Mouse (Mus musculus): ENCODE measurements at regions not wholly inside any gene's neighbourhood (a gene's known extent, or its start where the extent isn't known, plus 50 kb on each side); places are given as distances from the start of the nearest gene placed in this dataset.
A peak's percentile ranks its signal among the peaks of the same experiment; 100 is the strongest.

DNA sequence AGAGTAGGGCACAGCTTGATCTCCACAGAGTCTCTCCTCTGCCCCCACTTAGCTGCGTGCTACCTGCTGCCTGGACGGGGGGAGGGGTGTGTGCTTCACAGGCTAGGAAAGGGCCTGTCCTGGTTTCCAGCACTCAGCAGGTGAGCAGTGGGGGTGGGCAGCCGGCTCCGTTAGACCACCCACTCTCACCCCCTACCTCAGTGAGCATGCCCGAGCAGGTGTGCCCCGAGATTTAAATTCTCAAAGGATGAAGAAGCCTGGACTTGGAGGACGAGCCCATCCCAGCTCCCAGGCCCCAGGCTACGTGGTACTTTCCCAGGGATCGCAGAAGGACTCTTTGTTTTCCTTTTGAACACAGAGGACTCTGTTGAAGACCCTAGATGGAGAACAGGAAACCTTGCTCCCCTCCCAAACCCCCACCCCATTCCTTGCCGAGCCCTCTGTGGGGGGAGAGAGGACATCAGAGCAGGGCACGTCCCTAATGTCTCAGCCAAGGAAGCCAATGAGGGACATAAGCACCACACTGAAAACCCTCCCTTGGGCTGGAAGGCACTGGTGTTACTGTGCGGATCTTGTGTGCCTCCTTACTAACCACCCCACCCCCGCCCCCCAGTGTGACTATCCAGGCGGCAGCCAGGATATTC is 161.5 kb downstream of the Rpl14 start:
- Histone ChIP-seq H3K4me3 (ENCODE audit: low read depth, low read length) (no peak overlapping the region), H3K27ac (ENCODE audit: insufficient read depth, low read length) (peak overlapping the region; percentile 85), H3K9ac (ENCODE audit: low read depth, poor library complexity, severe bottlenecking) (peak overlapping the region; percentile 30; the same call in 1 of the 2 replicates), H3K36me3 (ENCODE audit: control insufficient read depth, insufficient read depth, low read length, poor library complexity, severe bottlenecking) (no peaks in the 10 kb centered on the region), H3K27me3 (ENCODE audit: control insufficient read depth, insufficient read depth, low read length, poor library complexity, severe bottlenecking) (no peaks in the 10 kb centered on the region), H3K4me1 (ENCODE audit: control insufficient read depth, insufficient read depth, low read length) (peaks cover 7% of the 10 kb centered on the region), H3K9me3 (replicated peaks; ENCODE audit: control insufficient read depth, insufficient read depth, low read length, poor library complexity, severe bottlenecking) (no peaks in the 10 kb centered on the region)
- peak; percentile 98 for TF ChIP-seq EP300 (IDR thresholded peaks at IDR 0.05; ENCODE audit: insufficient read depth, low read depth, low read length)
- TF ChIP-seq POLR2A (IDR thresholded peaks at IDR 0.05; ENCODE audit: insufficient read depth, low read length) = no peak
- TF ChIP-seq CTCF (IDR thresholded peaks at IDR 0.05; ENCODE audit: low read depth, low read length) = no peak

DNA sequence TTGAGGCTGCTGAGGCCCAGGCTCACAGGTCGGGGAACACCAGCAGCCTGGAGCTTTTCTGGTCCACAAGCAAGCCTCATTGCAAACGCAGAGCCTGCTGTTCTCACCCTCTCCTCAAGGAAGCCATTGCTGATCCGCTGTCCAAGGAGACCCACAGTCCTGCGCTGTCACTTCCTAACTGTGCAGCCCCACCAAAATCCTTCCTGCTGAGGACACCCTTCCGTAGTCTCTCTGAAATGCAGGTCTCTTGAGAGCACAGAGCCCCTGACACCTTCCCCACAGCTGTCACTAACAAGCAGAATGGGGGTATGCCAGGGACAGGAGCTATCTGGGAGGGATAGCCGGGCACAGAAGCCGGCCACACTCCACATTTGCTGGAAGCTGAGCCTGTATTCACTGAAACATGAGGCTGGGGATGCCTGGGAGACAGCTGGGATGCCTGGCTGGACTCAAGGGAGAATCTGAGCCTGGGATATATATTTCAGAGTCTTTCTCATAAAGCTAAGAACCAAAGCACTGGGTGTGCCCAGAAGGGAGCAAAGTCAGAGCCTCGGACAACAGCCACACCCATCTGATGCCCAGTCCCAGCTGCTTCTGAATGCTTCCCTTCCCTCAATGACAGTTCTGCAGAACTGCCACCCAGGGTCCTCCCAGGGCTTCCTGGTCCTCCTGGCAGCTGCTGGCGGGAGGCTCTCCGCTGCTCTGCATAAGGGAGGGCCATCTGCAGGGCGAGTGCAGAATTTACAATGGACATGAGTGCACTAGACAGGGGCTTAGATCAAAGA is 162.6 kb downstream of the Rpl14 start:
- Histone ChIP-seq H3K27ac (ENCODE audit: insufficient read depth, low read length) (peak overlapping the region; percentile 83), H3K9ac (ENCODE audit: low read depth, poor library complexity, severe bottlenecking) (0 out of 2 replicates have a peak overlapping the region, but pooled peaks have one; percentile 30), H3K9me3 (replicated peaks; ENCODE audit: control insufficient read depth, insufficient read depth, low read length, poor library complexity, severe bottlenecking) (no peaks in the 10 kb centered on the region), H3K27me3 (ENCODE audit: control insufficient read depth, insufficient read depth, low read length, poor library complexity, severe bottlenecking) (no peaks in the 10 kb centered on the region), H3K36me3 (ENCODE audit: control insufficient read depth, insufficient read depth, low read length, poor library complexity, severe bottlenecking) (no peaks in the 10 kb centered on the region), H3K4me1 (ENCODE audit: control insufficient read depth, insufficient read depth, low read length) (peaks cover 7% of the 10 kb centered on the region), H3K4me3 (ENCODE audit: low read depth, low read length) (no peak overlapping the region)
- TF ChIP-seq EP300 (IDR thresholded peaks at IDR 0.05; ENCODE audit: insufficient read depth, low read depth, low read length) (no peak), CTCF (IDR thresholded peaks at IDR 0.05; ENCODE audit: low read depth, low read length) (no peak), POLR2A (IDR thresholded peaks at IDR 0.05; ENCODE audit: insufficient read depth, low read length) (no peak)

DNA sequence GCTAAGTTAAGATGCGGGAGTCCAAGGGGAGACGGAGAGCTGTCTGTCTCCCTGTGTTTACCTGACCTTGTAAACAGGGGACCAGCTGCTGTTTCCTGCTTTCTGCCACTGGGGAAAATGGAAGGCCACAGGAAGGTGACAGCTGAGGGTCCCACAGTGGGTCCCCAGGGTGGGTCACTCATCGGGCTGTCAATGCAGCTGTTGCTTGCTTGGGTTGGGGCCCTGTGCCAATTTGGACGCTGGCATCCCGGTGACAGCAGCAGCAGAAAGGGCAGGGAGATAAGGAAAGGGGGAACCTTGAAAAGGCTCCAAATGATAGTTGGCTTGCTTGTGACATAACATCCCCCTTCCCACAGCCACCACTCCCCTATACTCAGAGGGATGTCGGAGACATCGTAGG is 164.0 kb downstream of the Rpl14 start:
- TF ChIP-seq POLR2A (IDR thresholded peaks at IDR 0.05; ENCODE audit: insufficient read depth, low read length) (no peak), CTCF (IDR thresholded peaks at IDR 0.05; ENCODE audit: low read depth, low read length) (no peak), EP300 (IDR thresholded peaks at IDR 0.05; ENCODE audit: insufficient read depth, low read depth, low read length) (no peak)
- H3K4me3 ChIP-seq (ENCODE audit: low read depth, low read length) = no peak overlapping the region
- H3K27ac ChIP-seq (ENCODE audit: insufficient read depth, low read length) = no peak overlapping the region
- H3K9ac ChIP-seq (ENCODE audit: low read depth, poor library complexity, severe bottlenecking) = no peak overlapping the region
- no peaks in the 10 kb centered on the region for H3K36me3 ChIP-seq (ENCODE audit: control insufficient read depth, insufficient read depth, low read length, poor library complexity, severe bottlenecking)
- H3K4me1 ChIP-seq (ENCODE audit: control insufficient read depth, insufficient read depth, low read length) = peaks cover 10% of the 10 kb centered on the region
- H3K9me3 ChIP-seq (replicated peaks; ENCODE audit: control insufficient read depth, insufficient read depth, low read length, poor library complexity, severe bottlenecking) = no peaks in the 10 kb centered on the region
- H3K27me3 ChIP-seq (ENCODE audit: control insufficient read depth, insufficient read depth, low read length, poor library complexity, severe bottlenecking) = no peaks in the 10 kb centered on the region

GRCm38 (mm10) chr9:120737956-120738355 is 166.7 kb downstream of the Rpl14 start:
- Histone ChIP-seq H3K9me3 (replicated peaks; ENCODE audit: control insufficient read depth, insufficient read depth, low read length, poor library complexity, severe bottlenecking) (no peaks in the 10 kb centered on the region), H3K27me3 (ENCODE audit: control insufficient read depth, insufficient read depth, low read length, poor library complexity, severe bottlenecking) (no peaks in the 10 kb centered on the region), H3K9ac (ENCODE audit: low read depth, poor library complexity, severe bottlenecking) (no peak overlapping the region), H3K4me3 (ENCODE audit: low read depth, low read length) (no peak overlapping the region), H3K4me1 (ENCODE audit: control insufficient read depth, insufficient read depth, low read length) (peaks cover 10% of the 10 kb centered on the region), H3K27ac (ENCODE audit: insufficient read depth, low read length) (no peak overlapping the region), H3K36me3 (ENCODE audit: control insufficient read depth, insufficient read depth, low read length, poor library complexity, severe bottlenecking) (no peaks in the 10 kb centered on the region)
- TF ChIP-seq POLR2A (IDR thresholded peaks at IDR 0.05; ENCODE audit: insufficient read depth, low read length) = no peak
- TF ChIP-seq EP300 (IDR thresholded peaks at IDR 0.05; ENCODE audit: insufficient read depth, low read depth, low read length) = no peak
- TF ChIP-seq CTCF (IDR thresholded peaks at IDR 0.05; ENCODE audit: low read depth, low read length) = no peak

DNA sequence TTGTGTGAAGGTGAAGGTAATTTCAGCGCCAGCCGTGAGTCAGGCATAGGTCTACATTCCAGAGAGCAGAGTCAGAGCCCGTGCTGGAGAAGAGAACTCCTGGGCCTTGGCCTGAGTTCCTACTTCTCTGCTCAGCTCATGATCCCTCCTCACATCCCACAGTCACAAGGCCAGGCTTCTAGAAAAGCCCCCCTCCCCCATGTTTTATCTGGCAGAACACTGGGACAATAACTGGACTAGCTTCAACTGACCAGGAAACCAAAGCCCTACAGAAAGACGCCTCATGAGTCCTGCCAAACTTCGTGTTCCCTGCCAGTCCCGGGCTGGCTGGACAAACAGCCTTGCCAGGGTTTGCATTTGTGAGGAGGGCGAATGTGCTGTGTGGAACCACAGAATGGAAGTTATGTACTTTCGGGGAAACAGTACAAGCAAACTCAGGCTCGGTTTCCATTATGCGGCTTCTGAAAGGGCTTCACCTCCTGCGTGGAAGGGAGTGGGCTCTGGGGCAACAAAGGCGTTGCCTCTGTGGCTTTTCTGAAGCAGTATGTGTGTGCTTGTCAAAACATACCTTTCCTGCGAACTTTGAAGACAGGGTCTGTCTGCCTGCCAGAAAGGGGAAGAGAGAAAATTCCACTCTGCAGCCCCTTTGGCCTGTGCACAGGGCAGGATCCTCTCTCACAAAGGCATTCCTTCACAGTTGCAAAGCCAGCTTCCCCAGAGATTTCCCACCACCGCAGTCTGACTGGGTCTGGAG is 168.1 kb downstream of the Rpl14 start:
- no peak overlapping the region for H3K4me3 ChIP-seq (ENCODE audit: low read depth, low read length)
- H3K36me3 ChIP-seq (ENCODE audit: control insufficient read depth, insufficient read depth, low read length, poor library complexity, severe bottlenecking) = no peaks in the 10 kb centered on the region
- peak overlapping the region; percentile 15; the same call in 1 of the 2 replicates for H3K9ac ChIP-seq (ENCODE audit: low read depth, poor library complexity, severe bottlenecking)
- no peak overlapping the region for H3K27ac ChIP-seq (ENCODE audit: insufficient read depth, low read length)
- peaks cover 3% of the 10 kb centered on the region for H3K4me1 ChIP-seq (ENCODE audit: control insufficient read depth, insufficient read depth, low read length)
- TF ChIP-seq POLR2A (IDR thresholded peaks at IDR 0.05; ENCODE audit: insufficient read depth, low read length) (no peak), CTCF (IDR thresholded peaks at IDR 0.05; ENCODE audit: low read depth, low read length) (no peak), EP300 (IDR thresholded peaks at IDR 0.05; ENCODE audit: insufficient read depth, low read depth, low read length) (no peak)
- H3K9me3 ChIP-seq (replicated peaks; ENCODE audit: control insufficient read depth, insufficient read depth, low read length, poor library complexity, severe bottlenecking) = no peaks in the 10 kb centered on the region
- H3K27me3 ChIP-seq (ENCODE audit: control insufficient read depth, insufficient read depth, low read length, poor library complexity, severe bottlenecking) = no peaks in the 10 kb centered on the region

Data from ES-Bruce4 (cell line).